Mouse (Mus musculus) brain, embryonic 14.5 days (tissue): ENCODE results near the gene Fam240a.

Source experiments
- CTCF ChIP-seq: fragments of 200-500 bp; IDR thresholded peaks from 2 replicates; pipeline ENCODE4 v1.5.1; 2012; ENCODE audit warnings: inconsistent platforms, mild to moderate bottlenecking, moderate library complexity, borderline replicate concordance; ENCODE audit not compliant: insufficient read depth, insufficient read length; ENCODE audit errors: extremely low read depth
- POLR2A ChIP-seq: fragments of 200-500 bp; IDR thresholded peaks from 2 replicates; pipeline ENCODE4 v1.6.1; 2012; ENCODE audit warnings: mild to moderate bottlenecking, inconsistent platforms, borderline replicate concordance; ENCODE audit not compliant: poor library complexity, insufficient read depth, insufficient read length, severe bottlenecking; ENCODE audit errors: extremely low read depth

GRCm38 (mm10) chr9:110877353-110877752 is 39.3 kb downstream of the Fam240a start:
- no peak for TF ChIP-seq CTCF
- TF ChIP-seq POLR2A, result no peak
